Mouse (Mus musculus) CH12.LX (cell line): ENCODE data around the gene Mmgt2. TPM values are rescaled to one million over a fixed set of nuclear protein-coding genes. Genes with fewer than 3 reads are reported as not detected.

ENCODE experiments used
- DNase-seq: peaks from one replicate; pipeline ENCODE4 v3.0.0-alpha.2; 2013; ENCODE audit errors: extremely low read depth
- H3K27ac ChIP-seq: 2 replicates; pipeline ENCODE4 v1.5.1; 2012; ENCODE audit warnings: low read depth, mild to moderate bottlenecking, control low read depth, moderate library complexity; ENCODE audit not compliant: insufficient read depth
- H3K27me3 ChIP-seq: replicated peaks from 2 replicates; pipeline ENCODE3; 2012; ENCODE audit warnings: inconsistent platforms
- H3K36me3 ChIP-seq, 2 experiments: replicated peaks in 1 of 2; 2 replicates each; pipeline versions ENCODE3 to v1.6.1; 2012; ENCODE audit warnings: inconsistent platforms in 1 of 2, low read length in 1 of 2, mild to moderate bottlenecking in 1 of 2, mixed read lengths in 1 of 2, moderate library complexity in 1 of 2; ENCODE audit not compliant: control insufficient read depth in 1 of 2, insufficient read depth in 1 of 2
- H3K4me1 ChIP-seq, 2 experiments: 2 replicates each; pipeline ENCODE4 v1.6.1; 2012; ENCODE audit warnings: inconsistent platforms in 1 of 2, moderate library complexity in 1 of 2; ENCODE audit not compliant: insufficient read depth in 2 of 2, control insufficient read depth in 1 of 2
- H3K4me2 ChIP-seq: 2 replicates; pipeline ENCODE4 v1.6.1; 2012; ENCODE audit warnings: low read depth, mild to moderate bottlenecking, control low read depth; ENCODE audit not compliant: poor library complexity, insufficient read depth, severe bottlenecking
- H3K4me3 ChIP-seq, 3 experiments: fragments of 150-350 bp in 1 of 3; sonication (generic) in 1 of 3; replicated peaks in 1 of 3; 2 replicates each; pipeline versions ENCODE3 to v1.5.1; 2011 to 2012; ENCODE audit warnings: low read depth in 2 of 3, low read length in 2 of 3, mild to moderate bottlenecking in 2 of 3, moderate library complexity in 2 of 3, control low read depth in 1 of 3, improper control_type of control experiment in 1 of 3, inconsistent platforms in 1 of 3, mixed read lengths in 1 of 3; ENCODE audit not compliant: poor library complexity in 1 of 3
- H3K79me2 ChIP-seq: replicated peaks from 2 replicates; pipeline ENCODE4 v1.6.1; 2012; ENCODE audit warnings: mild to moderate bottlenecking, moderate library complexity; ENCODE audit not compliant: control insufficient read depth, poor library complexity, insufficient read depth, severe bottlenecking; ENCODE audit errors: extremely low read depth
- H3K9ac ChIP-seq: 2 replicates; pipeline ENCODE4 v1.6.1; 2012; ENCODE audit warnings: low read depth, mild to moderate bottlenecking, control low read depth, moderate library complexity; ENCODE audit not compliant: insufficient read depth
- H3K9me3 ChIP-seq: replicated peaks from 2 replicates; pipeline ENCODE3; 2012; ENCODE audit warnings: low read length, inconsistent platforms, mixed read lengths
- CTCF ChIP-seq, 2 experiments: IDR thresholded peaks in 1 of 2; conservative IDR thresholded peaks in 1 of 2; 2 replicates each; pipeline ENCODE4 v1.5.1; 2011 to 2012; ENCODE audit warnings: low read depth in 2 of 2, low read length in 2 of 2, improper control_type of control experiment in 1 of 2, inconsistent platforms in 1 of 2, mild to moderate bottlenecking in 1 of 2, moderate library complexity in 1 of 2
- E2F4 ChIP-seq: IDR thresholded peaks from 2 replicates; pipeline ENCODE4 v1.6.1; 2011; ENCODE audit warnings: low read depth, low read length, improper control_type of control experiment; ENCODE audit not compliant: insufficient replicate concordance
- dilution Hi-C: fragments of 300-500 bp; cut with MboI; formaldehyde crosslinking; loops from 2 replicates; pipeline ENCODE4 v1.14.3; 2020; ENCODE audit warnings: low sequenced_read_pairs; ENCODE audit not compliant: extremely low pct_unique_long_range_greater_than_20kb, extremely low pct_ligation_motif_present
- in situ Hi-C: fragments of 300-500 bp; cut with MboI; formaldehyde crosslinking; loops from 3 replicates; pipeline ENCODE4 v1.14.3; 2019; ENCODE audit warnings: low sequenced_read_pairs, low pct_ligation_motif_present, low pct_unique_long_range_greater_than_20kb, mixed read lengths
- polyA plus RNA-seq: library from polyadenylated mRNA; unstranded; fragments of >175 nt; gene quantifications from 2 replicates; pipeline ENCODE4 v1.2.1, GENCODE M21; 2012; ENCODE audit warnings: low read depth; ENCODE audit not compliant: insufficient read length
- total RNA-seq, 2 experiments: library from RNA; depleted of rRNA; stranded (reverse); fragments of 300-350 nt in 1 of 2; fragments of >200 nt in 1 of 2; gene quantifications; 2 replicates each; pipeline ENCODE4 v1.2.3; 2012 to 2014

The Mmgt2 gene
- total and polyA plus RNA-seq, 3 experiments = 49.2 to 65.9 (median 60.7) TPM

DNA sequence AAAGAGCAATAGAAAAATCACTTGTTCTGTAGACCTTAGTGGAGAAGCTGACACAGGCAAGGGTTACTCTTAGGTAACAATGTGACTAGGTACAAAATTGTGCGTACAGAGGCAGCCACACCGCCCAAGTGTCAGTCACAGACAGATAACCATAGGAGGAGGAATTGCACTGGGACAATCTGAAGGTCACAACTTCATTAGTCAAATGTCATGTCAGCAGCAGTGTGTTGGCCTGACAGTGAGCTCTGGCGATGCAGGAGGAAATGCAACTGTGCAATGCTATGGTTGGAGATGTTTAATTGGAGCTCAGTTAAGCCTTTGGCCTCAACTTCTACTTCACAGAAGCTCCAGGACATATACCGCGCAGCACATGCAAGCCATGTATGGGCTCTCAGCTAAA lies 62.2 kb downstream of the Mmgt2 start:
- H3K4me3 ChIP-seq = no peak overlapping the region
- H3K79me2 ChIP-seq = no peaks in the 10 kb centered on the region
- no peak for TF ChIP-seq E2F4
- TF ChIP-seq CTCF (conservative IDR thresholded peaks at IDR 0.05 in 1 of 2, IDR thresholded peaks at IDR 0.05 in 1 of 2; ENCODE audit: low read depth in 2 of 2, low read length in 2 of 2) = 0 out of 4 replicates have a peak, but pooled peaks of 1 of the 2 experiments have one; percentile 3
- H3K4me1 ChIP-seq = peaks cover 6 to 29% of the 10 kb centered on the region in 2 experiments; a peak in 3 of 4 replicates
- H3K9me3 ChIP-seq = no peaks in the 10 kb centered on the region
- dilution Hi-C loops (no loop called here), in situ Hi-C loops (no loop called here)
- no peak for DNase-seq
- H3K9ac ChIP-seq = no peak overlapping the region
- no peaks in the 10 kb centered on the region for H3K27me3 ChIP-seq
- no peak overlapping the region for H3K27ac ChIP-seq
- H3K4me2 ChIP-seq = no peak overlapping the region
- peaks cover 12 to 45% of the 10 kb centered on the region in 2 experiments for H3K36me3 ChIP-seq

Other genes with a start within 250 kb of the Mmgt2 start
- gene Pigl, start 190.2 kb upstream of the Mmgt2 start, total RNA-seq (2012; rRNA removed) = 5.2 and 5.6 TPM in 2 replicates
- gene Pigl, start 190.2 kb upstream of the Mmgt2 start, total RNA-seq (2014; rRNA removed) = 3.0 and 4.4 TPM in 2 replicates
- gene Pigl, start 190.2 kb upstream of the Mmgt2 start, polyA plus RNA-seq = 7.6 and 9.1 TPM in 2 replicates
- gene Ncor1, start 190.1 kb upstream of the Mmgt2 start, total RNA-seq (2012; rRNA removed) = 83.8 and 93.7 TPM in 2 replicates
- gene Ncor1, start 190.1 kb upstream of the Mmgt2 start, total RNA-seq (2014; rRNA removed) = 69.3 and 76.3 TPM in 2 replicates
- gene Ncor1, start 190.1 kb upstream of the Mmgt2 start, polyA plus RNA-seq = 171 and 232 TPM in 2 replicates
- gene Cenpv, start 109.4 kb upstream of the Mmgt2 start, total RNA-seq (2012; rRNA removed) = 98.8 and 107 TPM in 2 replicates
- gene Cenpv, start 109.4 kb upstream of the Mmgt2 start, total RNA-seq (2014; rRNA removed) = 24.1 and 24.4 TPM in 2 replicates
- 24.9 and 33.6 TPM in 2 replicates for gene Cenpv, start 109.4 kb upstream of the Mmgt2 start, polyA plus RNA-seq
- gene Ubb, start 97.5 kb upstream of the Mmgt2 start, total RNA-seq (2012; rRNA removed) = 2,030 and 2,098 TPM in 2 replicates
- 929 and 1,092 TPM in 2 replicates for gene Ubb, start 97.5 kb upstream of the Mmgt2 start, total RNA-seq (2014; rRNA removed)
- gene Ubb, start 97.5 kb upstream of the Mmgt2 start, polyA plus RNA-seq = 1,487 and 1,562 TPM in 2 replicates
- 58.7 and 59.3 TPM in 2 replicates for gene Trpv2, start 74.2 kb upstream of the Mmgt2 start, total RNA-seq (2012; rRNA removed)
- 36.0 and 39.2 TPM in 2 replicates for gene Trpv2, start 74.2 kb upstream of the Mmgt2 start, total RNA-seq (2014; rRNA removed)
- gene Trpv2, start 74.2 kb upstream of the Mmgt2 start, polyA plus RNA-seq = 42.3 and 46.2 TPM in 2 replicates
- 2.9 and 12.6 TPM in 2 replicates for gene Lrrc75a, start 141 bp upstream of the Mmgt2 start, total RNA-seq (2012; rRNA removed)
- 1.3 and 1.6 TPM in 2 replicates for gene Lrrc75a, start 141 bp upstream of the Mmgt2 start, total RNA-seq (2014; rRNA removed)
- gene Lrrc75a, start 141 bp upstream of the Mmgt2 start, polyA plus RNA-seq = 1.8 and 2.7 TPM in 2 replicates
- 6.2 and 7.3 TPM in 2 replicates for gene Zfp287, start 83.2 kb downstream of the Mmgt2 start, total RNA-seq (2012; rRNA removed)
- 4.6 and 4.8 TPM in 2 replicates for gene Zfp287, start 83.2 kb downstream of the Mmgt2 start, total RNA-seq (2014; rRNA removed)
- gene Zfp287, start 83.2 kb downstream of the Mmgt2 start, polyA plus RNA-seq = 5.7 TPM in 2 replicates
- not detected in 2 replicates for gene Gm10428, start 104.4 kb downstream of the Mmgt2 start, total RNA-seq (2012; rRNA removed)
- not detected in 2 replicates for gene Gm10428, start 104.4 kb downstream of the Mmgt2 start, total RNA-seq (2014; rRNA removed)
- not detected in 2 replicates for gene Gm10428, start 104.4 kb downstream of the Mmgt2 start, polyA plus RNA-seq
- gene Zfp286, start 140.8 kb downstream of the Mmgt2 start, total RNA-seq (2012; rRNA removed) = not detected in 2 replicates
- gene Zfp286, start 140.8 kb downstream of the Mmgt2 start, total RNA-seq (2014; rRNA removed) = not detected in 2 replicates
- gene Zfp286, start 140.8 kb downstream of the Mmgt2 start, polyA plus RNA-seq = not detected in 2 replicates
- gene Trim16, start 171.6 kb downstream of the Mmgt2 start, total RNA-seq (2012; rRNA removed) = not detected in 2 replicates
- not detected in 2 replicates for gene Trim16, start 171.6 kb downstream of the Mmgt2 start, total RNA-seq (2014; rRNA removed)
- gene Trim16, start 171.6 kb downstream of the Mmgt2 start, polyA plus RNA-seq = 0.12 TPM in 1 of 2 replicates, not detected in the other
- 0.50 and 0.59 TPM in 2 replicates for gene Fbxw10, start 198.4 kb downstream of the Mmgt2 start, total RNA-seq (2012; rRNA removed)
- 0.78 and 0.88 TPM in 2 replicates for gene Fbxw10, start 198.4 kb downstream of the Mmgt2 start, total RNA-seq (2014; rRNA removed)
- 0.87 and 1.4 TPM in 2 replicates for gene Fbxw10, start 198.4 kb downstream of the Mmgt2 start, polyA plus RNA-seq
- 57.7 and 62.2 TPM in 2 replicates for gene Tvp23b, start 230.8 kb downstream of the Mmgt2 start, total RNA-seq (2012; rRNA removed)
- gene Tvp23b, start 230.8 kb downstream of the Mmgt2 start, total RNA-seq (2014; rRNA removed) = 68.7 and 71.2 TPM in 2 replicates
- gene Tvp23b, start 230.8 kb downstream of the Mmgt2 start, polyA plus RNA-seq = 39.6 and 40.9 TPM in 2 replicates